Mouse (Mus musculus): ENCODE data around the gene Dlg1.
A peak's percentile ranks its signal among the peaks of the same experiment; 100 is the strongest.

The Dlg1 gene

DNA sequence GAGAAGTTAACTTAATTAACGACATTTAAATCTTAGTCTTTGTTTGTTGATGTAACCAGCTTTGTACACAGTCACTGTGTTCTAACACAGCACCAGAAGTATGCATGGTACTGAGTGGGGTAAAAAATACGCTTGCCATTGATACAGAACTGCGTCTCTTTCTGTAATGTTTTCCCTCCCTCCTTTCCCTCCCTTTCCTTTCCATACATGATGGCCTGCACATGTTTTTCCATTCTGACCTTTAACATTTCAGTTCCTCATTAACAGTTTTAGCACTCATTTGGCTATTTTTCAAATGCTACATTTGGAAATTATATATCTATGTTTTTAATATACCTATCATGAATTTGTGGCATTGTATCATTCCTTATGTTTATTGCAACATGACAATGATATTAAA lies 181.0 kb downstream of the Dlg1 start:
- DNase-seq (ENCODE audit: low read depth) = no peak

DNA sequence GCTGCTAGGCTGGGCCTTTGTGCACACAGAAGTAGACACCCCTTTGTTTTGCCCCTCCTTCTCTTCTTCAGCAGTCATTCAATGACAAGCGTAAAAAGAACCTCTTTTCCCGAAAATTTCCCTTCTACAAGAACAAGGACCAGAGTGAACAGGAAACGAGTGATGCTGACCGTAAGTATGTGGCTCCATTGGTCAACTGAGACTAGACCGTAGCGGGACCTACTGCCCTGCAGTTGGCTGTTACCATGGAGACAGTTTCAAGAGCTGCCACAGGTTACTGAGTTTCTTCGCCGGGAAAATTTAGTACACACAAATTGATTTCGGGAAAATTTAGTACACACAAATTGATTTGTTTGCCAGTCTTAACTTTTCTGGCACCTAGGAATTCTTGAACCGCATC lies 183.5 kb downstream of the Dlg1 start:
- DNase-seq (ENCODE audit: low read depth) = no peak

DNA sequence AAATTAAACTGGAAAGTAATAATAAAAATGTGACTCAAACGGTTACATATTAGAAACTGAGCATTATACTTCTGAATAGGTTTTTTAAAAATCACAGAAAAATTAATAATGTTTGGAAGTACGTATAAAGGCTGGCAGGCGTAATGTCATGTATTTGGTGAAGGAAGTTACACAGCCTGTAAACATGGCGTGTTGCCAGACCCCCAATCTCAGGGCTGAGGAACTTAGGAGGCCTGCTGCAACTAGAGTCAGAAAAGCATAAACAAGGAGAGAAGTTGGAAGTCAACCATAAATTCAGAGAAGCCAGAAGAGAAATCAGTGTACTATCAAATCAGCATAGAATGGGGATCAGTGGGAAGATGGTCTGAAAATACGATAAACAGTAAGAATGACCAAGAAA lies 200.7 kb downstream of the Dlg1 start:
- DNase-seq (ENCODE audit: low read depth) = no peak

DNA sequence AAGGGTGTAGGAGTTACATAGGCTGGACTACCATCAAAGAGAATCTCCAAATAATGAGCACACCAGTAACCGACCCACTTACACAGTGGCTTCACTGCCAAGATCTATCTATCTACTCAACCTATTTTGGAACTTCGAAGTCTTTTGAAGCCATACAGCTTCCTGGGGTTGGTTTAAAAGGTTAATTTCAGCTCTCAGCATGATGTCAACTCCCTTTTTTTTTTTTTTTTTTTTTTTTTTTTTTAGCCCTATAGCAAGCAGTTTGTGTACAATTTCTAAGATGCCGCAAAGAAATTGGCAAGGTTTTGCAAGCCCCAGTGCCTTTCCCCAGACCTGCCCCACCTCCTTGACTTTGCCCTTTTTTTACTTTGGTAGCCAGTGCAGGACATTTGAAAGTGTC lies 202.0 kb downstream of the Dlg1 start:
- DNase-seq (ENCODE audit: low read depth) = no peak

DNA sequence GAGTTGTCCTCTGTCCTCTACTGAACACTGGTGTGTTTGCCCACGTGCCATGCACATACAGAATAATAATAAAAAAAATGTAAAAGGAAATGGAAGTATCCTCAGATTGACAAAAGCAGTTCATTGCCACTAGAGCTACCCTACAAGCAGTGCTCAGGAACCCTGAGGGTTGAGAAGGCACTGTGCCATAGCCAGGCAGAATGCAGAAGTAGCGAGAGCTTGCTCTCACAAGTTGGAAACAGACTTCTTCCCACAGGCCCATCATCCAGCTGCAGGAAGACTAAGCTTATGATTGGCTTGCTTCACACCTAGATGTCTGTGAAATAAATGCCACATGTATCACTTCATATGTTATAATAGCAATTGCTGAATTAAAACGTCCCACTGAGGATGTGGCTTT lies 203.7 kb downstream of the Dlg1 start:
- no peak for DNase-seq (ENCODE audit: low read depth)

DNA sequence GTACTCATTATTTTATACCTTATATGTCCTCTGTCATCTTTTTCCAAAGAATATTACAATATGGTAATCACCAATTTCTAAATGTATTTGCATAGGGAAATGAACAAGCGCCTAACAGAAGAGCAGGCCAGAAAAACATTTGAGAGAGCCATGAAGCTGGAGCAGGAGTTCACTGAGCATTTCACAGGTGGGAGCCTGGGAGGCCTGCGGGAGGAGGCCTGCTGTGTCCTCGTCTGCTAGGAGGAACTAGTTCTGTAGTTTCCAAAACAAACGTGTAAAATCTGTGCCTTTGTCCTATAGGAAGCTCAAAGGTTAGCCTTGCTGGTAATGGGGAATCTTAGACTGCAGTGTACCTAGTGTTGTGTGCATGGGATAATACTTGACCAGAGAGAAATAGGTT lies 204.5 kb downstream of the Dlg1 start:
- DNase-seq (ENCODE audit: low read depth) = no peak

DNA sequence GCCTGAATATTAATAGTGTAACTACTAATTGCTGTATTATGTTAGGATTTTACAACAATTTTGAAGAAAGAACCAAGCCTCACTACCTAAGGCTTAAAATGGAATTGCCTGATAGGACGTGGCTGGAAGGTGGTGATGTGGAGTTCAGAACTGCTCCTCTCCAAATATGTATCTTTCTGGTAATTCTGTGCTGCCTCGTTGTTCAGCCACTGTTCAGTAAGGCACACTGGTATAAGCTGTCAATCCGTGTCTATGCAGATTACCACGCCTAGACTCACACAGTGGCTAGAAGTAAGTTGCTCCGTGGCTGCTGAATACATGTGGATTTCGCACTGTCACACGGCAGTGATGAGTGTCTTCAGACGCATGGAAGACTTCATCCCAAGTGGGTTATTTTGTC lies 210.5 kb downstream of the Dlg1 start:
- DNase-seq (ENCODE audit: low read depth) = no peak

DNA sequence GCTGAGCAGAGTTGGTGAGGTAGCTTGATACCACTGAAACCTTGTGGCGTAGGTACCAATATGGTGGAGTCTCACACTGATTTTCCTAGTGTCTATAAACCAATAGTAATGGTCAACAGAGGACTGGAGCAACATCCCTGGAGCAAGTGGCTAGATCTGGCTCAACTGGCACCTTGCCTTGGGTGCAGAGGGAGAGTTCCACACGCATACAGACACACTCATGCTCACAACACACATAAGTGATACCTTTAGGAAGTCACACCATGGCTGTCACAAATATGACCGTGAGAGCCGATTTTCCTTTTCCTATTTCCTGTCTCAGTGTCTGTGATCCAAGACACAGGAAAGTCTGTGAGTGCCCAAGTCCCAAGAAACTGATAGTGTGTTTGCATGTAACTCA lies 212.1 kb downstream of the Dlg1 start:
- DNase-seq (ENCODE audit: low read depth) = no peak

DNA sequence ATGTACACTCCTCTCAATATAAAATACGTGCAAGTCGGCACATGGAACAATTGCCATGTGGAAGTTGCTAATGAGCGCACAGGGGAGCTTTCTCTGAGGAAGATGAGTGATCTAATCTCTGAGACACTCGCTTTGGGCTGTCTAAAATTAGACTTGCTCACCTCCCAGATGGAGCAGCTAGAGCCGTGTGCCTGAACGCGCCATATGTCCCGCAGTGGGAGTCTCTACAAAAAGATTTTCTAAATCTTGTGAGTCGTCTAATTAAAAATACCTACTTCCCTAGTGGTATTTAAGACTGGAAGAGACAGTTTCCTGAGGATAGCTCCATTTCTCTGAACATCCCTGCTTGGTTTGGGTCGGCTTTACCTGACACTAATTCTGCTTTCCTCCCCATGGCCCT lies 213.1 kb downstream of the Dlg1 start:
- no peak for DNase-seq (ENCODE audit: low read depth)

DNA sequence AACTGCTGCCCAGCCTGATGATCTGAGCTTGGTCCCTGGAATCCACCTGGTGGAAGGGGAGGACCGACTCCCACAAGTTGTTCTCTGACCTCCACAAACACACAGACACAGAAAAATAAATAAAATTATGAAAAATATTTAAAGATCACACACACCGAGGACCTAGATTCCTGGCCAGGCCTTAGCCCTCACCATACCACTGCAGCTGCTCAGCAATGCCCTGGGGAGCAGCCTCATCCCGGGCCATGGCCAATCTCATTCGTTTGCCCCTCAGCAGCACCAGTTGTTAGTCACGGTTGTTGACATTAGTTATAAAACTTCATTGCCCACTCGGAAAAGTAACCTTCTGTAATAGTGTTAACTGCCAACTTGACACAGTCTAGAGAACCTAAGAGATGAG lies 214.8 kb downstream of the Dlg1 start:
- DNase-seq (ENCODE audit: low read depth) = no peak

DNA sequence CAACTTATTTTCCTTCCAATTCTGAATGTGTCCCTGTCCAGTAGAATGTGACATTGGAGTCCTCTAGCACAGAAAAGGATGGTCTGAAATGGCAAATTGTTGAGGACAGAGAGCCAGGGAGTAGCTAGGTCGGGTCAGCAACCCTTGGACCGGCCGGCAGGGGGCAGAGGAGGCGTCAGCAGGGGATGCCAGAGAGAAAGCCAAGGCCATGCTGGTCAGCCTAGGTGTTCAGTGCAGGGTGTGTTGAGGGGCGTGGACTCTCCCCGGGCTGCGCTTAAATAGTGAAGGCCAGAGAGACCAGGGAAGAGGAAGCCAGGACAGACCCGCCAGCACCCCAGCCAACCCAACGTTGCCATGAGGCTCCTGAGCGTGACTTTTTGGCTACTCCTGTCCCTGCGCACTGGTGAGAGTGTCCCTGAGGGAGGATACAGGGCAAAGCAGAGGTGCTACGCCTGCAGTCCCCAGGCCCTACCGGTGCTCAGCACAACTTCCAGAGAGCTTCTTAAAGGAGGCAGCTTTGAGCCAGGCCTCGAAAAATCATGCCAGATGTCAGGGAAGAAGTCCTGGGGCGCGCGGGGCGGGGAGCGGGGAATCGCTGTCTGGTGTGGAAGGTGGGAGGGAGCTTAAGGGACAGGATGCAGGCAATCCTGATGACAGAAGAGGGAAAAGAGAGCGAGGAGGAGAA lies 215.5 kb downstream of the Dlg1 start, which contains the start of gene Meltf:
Gene Meltf, plus strand, starts transcription at position 238 of the 685 bp plus-strand sequence.
- peak; percentile 68 for DNase-seq (ENCODE audit: low read depth)

DNA sequence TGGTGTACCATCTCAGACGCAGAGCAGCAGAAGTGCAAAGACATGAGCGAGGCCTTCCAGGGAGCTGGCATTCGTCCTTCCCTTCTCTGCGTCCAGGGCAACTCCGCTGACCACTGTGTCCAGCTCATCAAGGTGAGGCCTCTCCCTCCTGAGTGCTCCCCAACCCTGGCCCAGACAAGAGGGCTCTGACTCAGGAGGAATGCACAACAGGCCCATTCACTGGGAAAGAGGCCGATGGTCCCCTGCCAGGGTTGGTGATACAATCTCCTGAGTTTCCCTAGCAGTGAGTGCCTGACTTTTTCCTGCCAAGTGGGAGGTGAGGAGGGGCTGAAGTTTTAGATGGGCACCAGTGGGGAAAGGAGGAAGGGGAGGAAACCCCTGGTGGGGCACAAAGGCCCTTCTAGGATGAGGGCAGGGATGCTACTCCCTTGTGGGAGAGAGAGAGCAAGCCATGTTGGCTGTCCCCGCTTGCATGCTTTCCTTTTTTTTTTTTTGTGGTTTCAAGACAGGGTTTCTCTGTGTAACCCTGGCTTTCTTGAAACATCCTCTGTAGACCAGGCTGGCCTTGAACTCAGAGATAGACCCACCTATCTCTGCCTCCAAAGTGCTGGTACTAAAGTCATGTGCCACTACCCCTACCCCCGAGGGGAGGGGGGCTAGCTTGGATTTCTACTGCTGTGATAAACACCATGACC lies 217.1 kb downstream of the Dlg1 start:
- peak; percentile 50 for DNase-seq (ENCODE audit: low read depth)

DNA sequence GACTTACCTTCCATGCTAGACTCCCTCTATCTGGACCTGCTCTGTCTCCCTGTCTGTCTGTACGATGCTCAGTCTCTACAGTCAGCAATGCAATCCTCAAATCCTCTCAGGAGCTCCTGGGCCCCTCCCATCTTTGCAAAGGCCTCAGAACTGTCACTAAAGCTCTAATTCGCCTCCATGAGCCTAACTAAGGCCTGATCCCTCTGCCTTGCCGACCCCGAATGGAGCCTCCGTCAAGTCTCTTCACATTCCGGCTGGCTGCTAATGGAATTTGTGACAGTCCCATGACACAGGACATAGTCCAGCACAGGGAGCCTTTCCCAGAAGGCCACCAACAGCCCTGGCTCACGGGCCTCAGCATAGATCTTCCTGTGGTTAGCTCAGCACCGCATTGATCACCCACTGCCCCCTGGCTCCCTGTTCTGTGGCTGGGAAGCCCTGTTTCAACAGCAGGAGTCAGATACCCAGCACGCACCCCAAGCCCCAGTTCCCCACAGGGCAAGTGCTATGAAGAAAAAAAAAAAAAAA lies 219.2 kb downstream of the Dlg1 start:
- no peak for DNase-seq (ENCODE audit: low read depth)

DNA sequence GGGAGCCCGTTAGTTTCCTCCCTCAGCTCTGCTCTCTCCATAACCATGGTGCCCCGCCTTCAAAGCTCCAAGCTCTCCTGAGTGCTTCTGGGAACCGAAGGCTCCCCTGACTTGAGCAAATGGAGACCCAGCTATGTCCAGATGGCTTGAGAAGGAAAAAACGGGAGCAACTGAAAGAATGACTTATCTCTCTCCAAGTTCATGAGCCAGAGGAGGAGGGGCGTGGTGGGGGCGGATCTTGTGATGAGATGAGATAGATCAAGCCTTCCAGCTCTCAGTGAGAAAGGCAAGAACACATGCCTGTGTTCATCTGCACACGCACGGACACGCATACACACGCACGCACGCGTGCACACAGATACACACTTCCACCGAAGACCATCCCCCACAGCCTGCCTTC lies 220.1 kb downstream of the Dlg1 start:
- no peak for DNase-seq (ENCODE audit: low read depth)

DNA sequence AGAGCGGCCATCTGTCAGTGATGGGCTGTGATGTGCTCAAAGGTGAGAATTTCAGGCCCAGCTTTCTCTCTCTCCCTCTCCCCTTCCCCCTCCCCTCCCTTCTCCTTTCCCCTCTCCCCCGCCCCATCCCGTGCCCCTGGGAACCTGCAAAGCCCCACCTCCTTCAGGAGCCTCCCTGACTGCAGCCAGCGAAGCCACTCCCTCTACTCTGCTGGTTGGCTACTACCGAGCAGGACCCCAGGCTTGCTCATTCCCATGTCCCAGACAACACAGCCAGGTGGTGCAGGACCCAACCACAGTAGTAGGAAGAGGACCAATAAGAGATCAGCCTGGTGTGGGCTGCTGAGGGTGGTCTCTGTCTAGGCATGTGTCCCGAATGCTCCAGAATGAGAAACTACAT lies 220.7 kb downstream of the Dlg1 start:
- no peak for DNase-seq (ENCODE audit: low read depth)

DNA sequence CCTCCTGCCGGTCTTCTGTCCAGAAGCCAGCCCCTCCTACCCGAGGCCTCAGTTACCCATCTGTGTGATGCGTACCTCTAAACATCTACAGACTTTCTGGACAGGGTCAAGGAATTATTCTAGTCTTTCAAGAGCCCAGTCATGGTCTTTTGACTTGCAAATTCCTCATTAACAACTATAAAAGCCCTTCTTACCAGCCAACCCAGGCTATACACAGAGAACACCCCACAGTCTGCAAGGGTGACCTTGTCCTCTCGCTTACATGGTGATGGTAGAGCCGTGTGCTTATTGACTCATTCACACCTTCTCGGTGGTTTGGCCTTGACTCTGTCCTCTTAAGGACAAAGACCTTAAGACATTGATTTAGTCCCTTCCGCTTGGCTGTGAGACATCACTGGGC lies 227.7 kb downstream of the Dlg1 start:
- no peak for DNase-seq (ENCODE audit: low read depth)

DNA sequence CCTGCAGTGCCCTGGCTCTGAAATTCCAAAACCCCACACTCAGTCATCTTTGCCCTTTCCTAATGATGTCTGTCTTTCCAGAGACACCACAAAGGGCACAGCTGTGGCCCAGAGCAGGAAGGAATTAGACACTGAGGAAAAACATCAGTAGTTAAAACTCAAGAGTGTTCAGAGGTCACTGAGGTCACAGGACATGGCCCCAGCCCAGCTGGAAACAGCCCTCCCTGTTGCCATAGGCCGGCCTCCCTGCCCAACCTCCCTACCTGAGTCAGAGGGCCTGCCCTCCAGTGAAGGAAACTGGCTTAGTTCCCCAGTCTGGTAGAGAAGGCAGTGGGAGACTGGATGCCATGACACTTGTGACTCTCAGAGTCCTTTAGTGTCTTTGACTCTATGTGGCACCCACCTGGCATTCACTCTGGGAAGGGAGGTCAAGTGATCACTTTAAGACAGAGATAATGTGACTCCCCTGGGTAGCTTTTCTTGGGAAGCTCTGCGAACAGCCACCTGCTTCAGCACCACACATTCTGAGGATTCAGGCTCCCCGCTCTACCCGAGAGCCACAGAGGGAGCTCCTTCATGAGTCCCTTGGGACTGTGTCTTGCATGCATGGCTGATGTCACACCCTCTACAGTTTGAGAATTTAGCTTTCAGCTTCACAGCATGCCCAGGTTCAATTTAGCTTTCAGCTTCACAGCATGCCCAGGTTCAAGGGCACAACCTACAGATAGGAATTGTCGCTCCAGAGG lies 230.3 kb downstream of the Dlg1 start:
- no peak for DNase-seq (ENCODE audit: low read depth)

DNA sequence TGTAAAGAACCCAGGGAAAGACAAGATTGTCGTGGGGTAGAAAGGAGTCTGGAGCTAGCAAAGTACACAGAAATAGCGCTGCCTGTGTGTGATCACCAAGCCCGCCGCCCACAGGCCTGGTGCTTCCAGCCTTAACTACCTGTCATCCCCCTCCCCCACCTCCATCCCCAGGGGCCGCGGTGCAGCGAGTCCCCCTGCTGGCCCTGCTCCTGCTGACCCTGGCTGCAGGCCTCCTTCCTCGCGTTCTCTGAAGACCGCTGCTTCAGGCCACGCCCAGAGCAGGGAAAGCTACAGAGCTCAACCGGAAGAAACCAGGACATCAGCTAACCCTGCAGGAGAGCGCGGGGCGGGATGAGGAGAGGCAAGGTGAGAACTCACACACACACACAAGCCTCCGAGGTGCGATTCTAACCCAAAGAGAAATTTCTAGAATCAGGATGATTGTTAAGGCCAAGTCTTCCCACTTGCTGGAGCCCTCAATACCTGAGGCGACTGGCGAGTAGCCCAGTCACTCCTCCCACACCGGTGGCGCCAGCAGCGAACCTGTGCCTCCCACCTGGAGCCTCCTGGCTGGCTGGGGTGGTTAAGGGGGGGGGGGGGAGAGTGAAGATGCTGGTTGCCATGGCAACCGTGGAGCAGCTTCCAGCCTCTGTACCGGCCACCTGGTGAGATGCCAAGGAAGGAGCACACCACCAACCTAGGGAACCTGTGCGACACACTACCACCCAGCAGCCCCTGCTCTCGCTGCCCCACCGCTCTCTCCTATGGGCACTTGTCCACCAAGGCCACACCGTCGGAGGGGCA lies 233.9 kb downstream of the Dlg1 start:
- DNase-seq (ENCODE audit: low read depth) = no peak

DNA sequence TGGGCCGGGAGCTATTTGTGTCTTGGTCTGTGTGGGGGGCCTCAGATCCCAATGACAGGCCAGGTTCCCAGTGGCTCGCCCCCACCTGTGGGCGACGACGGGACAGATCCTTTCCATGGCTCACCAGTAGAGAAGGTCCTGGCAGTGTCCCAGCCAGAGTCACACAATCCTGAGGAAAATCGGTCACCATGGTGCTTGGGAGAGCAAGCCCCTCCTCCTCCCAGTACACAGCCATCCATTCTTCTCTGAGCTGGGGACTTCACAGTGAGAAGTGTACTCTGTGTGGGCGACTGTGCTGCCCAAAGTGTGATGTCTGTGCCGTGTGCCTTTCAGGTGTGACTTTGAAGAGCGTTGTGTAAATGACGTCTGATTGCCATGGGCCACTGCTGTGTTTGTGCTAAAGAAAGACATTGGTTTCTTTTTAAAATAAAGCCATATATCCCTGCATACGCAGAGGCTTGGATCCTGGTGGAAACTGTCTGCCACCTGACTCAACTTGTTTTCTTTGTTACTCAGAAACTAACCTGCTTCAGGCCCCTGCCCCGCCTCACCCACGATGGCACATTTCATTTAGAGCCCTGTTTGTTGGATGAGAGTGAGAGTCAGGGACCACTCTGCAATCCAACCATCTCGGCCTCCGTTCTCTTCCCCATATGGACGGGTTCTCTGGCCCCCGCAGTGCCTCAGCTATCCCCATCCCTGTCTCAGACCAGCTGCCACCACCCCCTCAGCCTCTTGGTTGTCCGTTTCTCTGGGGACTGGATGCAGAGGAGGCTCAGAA lies 235.5 kb downstream of the Dlg1 start:
- no peak for DNase-seq (ENCODE audit: low read depth)

DNA sequence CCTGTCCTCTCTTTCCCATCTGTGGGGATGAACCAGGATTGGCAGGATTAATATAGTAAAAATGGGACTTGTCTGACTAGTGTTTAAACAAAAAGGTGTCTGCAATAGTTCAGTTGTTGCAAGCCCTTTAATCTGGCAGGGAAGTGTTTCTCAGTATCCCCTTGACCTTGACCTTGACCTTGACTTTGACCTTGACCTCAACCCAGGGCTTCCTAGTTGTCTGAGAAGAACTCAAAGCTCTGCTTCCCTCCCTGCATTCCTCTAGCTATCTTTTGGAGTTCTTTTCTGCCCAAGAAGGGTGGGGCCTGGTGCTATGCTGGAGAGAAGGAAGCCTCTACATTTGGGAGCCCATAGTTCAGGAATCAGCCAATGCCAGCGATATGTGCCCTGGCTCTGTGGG lies 238.6 kb downstream of the Dlg1 start:
- DNase-seq (ENCODE audit: low read depth) = no peak

DNA sequence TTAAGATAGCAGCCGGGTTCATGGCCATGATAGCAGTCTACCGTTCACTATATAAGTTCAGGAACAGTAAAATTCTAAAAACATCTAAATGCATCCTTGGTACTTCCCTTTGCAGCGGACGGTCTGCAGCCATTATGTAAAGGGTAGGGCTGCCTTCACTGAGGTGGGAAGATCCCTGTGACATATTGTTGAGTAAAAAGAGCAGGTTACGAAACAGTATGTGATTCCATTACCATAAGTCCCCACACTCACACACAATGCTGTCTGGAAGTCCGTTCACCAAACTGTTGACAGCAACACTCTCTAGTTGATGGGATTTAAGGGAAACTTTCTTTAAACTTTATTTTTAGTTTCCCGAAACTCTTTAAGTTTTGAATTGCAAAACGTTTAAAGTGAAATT lies 240.0 kb downstream of the Dlg1 start:
- no peak for DNase-seq (ENCODE audit: low read depth)

Measured in 416B (cell line).